Mouse (Mus musculus) CH12.LX (cell line): ENCODE data around the gene Cwf19l2.
A peak's percentile ranks its signal among the peaks of the same experiment; 100 is the strongest.

ENCODE experiments used
- CTCF ChIP-seq, 2 experiments: IDR thresholded peaks in 1 of 2; conservative IDR thresholded peaks in 1 of 2; 2 replicates each; pipeline ENCODE4 v1.5.1; 2011 to 2012; ENCODE audit warnings: low read depth in 2 of 2, low read length in 2 of 2, improper control_type of control experiment in 1 of 2, inconsistent platforms in 1 of 2, mild to moderate bottlenecking in 1 of 2, moderate library complexity in 1 of 2
- ETS1 ChIP-seq: conservative IDR thresholded peaks from 2 replicates; pipeline ENCODE4 v1.6.1; 2012; ENCODE audit warnings: low read depth, mild to moderate bottlenecking, inconsistent platforms, low read length, improper control_type of control experiment, moderate library complexity
- HCFC1 ChIP-seq: IDR thresholded peaks from 2 replicates; pipeline ENCODE4 v1.6.1; 2012; ENCODE audit warnings: low read depth, mild to moderate bottlenecking, inconsistent platforms, low read length, improper control_type of control experiment
- JUN ChIP-seq: IDR thresholded peaks from 2 replicates; pipeline ENCODE4 v1.6.1; 2011; ENCODE audit warnings: low read depth, mild to moderate bottlenecking, low read length, improper control_type of control experiment, moderate library complexity; ENCODE audit not compliant: insufficient read depth
- MAFK ChIP-seq: IDR thresholded peaks from 2 replicates; pipeline ENCODE4 v1.6.1; 2011; ENCODE audit warnings: low read length, improper control_type of control experiment; ENCODE audit not compliant: insufficient replicate concordance
- POLR2A ChIP-seq: IDR thresholded peaks from 2 replicates; pipeline ENCODE4 v1.6.1; 2011; ENCODE audit warnings: low read depth, mild to moderate bottlenecking, improper control_type of control experiment, low read length
- POLR2AphosphoS2 ChIP-seq: IDR thresholded peaks from 2 replicates; pipeline ENCODE4 v1.6.1; 2011; ENCODE audit warnings: low read depth, low read length, improper control_type of control experiment
- USF1 ChIP-seq: IDR thresholded peaks from 2 replicates; pipeline ENCODE4 v1.6.1; 2014; ENCODE audit warnings: low read depth, mild to moderate bottlenecking, inconsistent platforms, low read length, improper control_type of control experiment
- ZKSCAN1 ChIP-seq: IDR thresholded peaks from 2 replicates; pipeline ENCODE4 v1.6.1; 2012; ENCODE audit warnings: low read depth, inconsistent platforms, low read length, improper control_type of control experiment, borderline replicate concordance

DNA sequence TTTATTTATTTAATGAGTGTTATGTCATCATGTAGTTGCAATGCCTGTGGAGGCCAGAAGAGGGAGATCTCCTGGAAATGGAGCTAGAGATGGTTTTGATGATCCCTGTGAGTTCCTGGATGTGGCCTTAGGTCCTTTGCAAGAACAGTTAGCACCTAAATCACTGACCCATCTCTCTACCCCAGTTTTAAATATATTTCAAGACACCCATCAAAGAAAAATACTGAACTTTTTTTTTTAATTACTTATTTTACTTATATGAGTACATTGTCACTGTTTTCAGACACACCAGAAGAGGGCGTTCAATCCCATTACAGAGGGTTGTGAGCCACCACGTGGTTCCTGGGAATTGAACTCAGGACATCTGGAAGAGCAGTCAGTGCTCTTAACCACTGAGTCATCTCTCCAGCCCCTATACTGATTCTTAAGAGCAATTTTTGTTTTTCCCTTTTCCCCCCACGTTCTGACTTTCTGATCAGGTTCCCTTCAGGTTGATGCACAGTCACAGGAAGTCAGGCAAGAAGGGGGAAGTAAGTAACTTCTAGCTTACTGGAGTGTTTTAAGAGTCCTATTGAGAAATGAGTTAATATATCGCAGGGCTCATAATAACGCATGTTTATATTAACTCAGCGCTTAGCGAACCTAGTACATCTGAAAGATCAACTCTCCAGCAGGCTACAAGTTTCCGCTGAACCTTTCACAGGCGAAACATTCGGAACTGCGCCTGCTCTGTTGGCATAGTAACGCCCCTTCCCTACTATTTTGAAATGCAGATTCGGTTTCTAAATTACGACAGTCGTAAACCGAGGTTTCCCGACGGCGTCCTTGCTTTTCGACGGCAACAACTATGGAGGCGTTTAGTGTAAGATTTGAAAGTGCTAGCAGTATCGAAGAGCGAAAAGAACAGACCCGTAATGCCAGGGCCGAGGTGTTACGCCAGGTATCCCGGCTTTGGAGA is at the start of gene Cwf19l2:
- no peak for TF ChIP-seq ZKSCAN1
- no peak for TF ChIP-seq JUN
- peak; percentile 53 to 67 for TF ChIP-seq CTCF (conservative IDR thresholded peaks at IDR 0.05 in 1 of 2, IDR thresholded peaks at IDR 0.05 in 1 of 2; ENCODE audit: low read depth in 2 of 2, low read length in 2 of 2)
- TF ChIP-seq MAFK: peak; percentile 28; the same call in 1 of the 2 replicates
- TF ChIP-seq HCFC1: peak; percentile 86
- TF ChIP-seq POLR2A: peak; percentile 82
- no peak; the same call in 1 of the 2 replicates for TF ChIP-seq ETS1
- peak; percentile 83; the same call in 1 of the 2 replicates for TF ChIP-seq POLR2AphosphoS2
- TF ChIP-seq USF1: peak; percentile 62
